Mouse (Mus musculus) intestine, embryonic 15.5 days (tissue): ENCODE measurements around the gene Gdpd5. TPM values are rescaled to one million over a fixed set of nuclear protein-coding genes. Genes with fewer than 3 reads are reported as not detected.
A peak's percentile ranks its signal among the peaks of the same experiment; 100 is the strongest.

ENCODE experiments used
- ATAC-seq: fragments of 200-750 bp; cut with Nextera tagmentation; 2 replicates; pipeline ENCODE4 v1.8.0; 2017; ENCODE audit warnings: moderate TSS enrichment, moderate library complexity
- H3K27ac ChIP-seq: fragments of 300-500 bp; sonication (generic); 2 replicates; pipeline ENCODE4 v1.5.1; 2015; ENCODE audit warnings: mild to moderate bottlenecking, inconsistent platforms
- H3K27me3 ChIP-seq: fragments of 300-500 bp; sonication (generic); replicated peaks from 2 replicates; pipeline ENCODE4 v1.6.1; 2015; ENCODE audit warnings: inconsistent platforms
- H3K36me3 ChIP-seq: fragments of 300-500 bp; sonication (generic); 2 replicates; pipeline ENCODE4 v1.6.1; 2015; ENCODE audit warnings: inconsistent platforms
- H3K4me1 ChIP-seq: fragments of 300-500 bp; sonication (generic); replicated peaks from 2 replicates; pipeline ENCODE4 v1.6.1; 2015; ENCODE audit warnings: inconsistent platforms
- H3K4me2 ChIP-seq: fragments of 300-500 bp; sonication (generic); replicated peaks from 2 replicates; pipeline ENCODE4 v1.6.1; 2015; ENCODE audit warnings: mild to moderate bottlenecking, inconsistent platforms
- H3K4me3 ChIP-seq: fragments of 300-500 bp; sonication (generic); replicated peaks from 2 replicates; pipeline ENCODE4 v1.5.1; 2015; ENCODE audit warnings: inconsistent platforms
- H3K9ac ChIP-seq: fragments of 300-500 bp; sonication (generic); 2 replicates; pipeline ENCODE4 v1.6.1; 2015; ENCODE audit warnings: inconsistent platforms
- H3K9me3 ChIP-seq: fragments of 300-500 bp; sonication (generic); 2 replicates; pipeline ENCODE4 v1.6.1; 2016; ENCODE audit warnings: inconsistent platforms
- WGBS: fragments of 180-500 bp; shearing (Covaris S2); methylation state at CpG from one replicate; pipeline ENCODE4 v1.1.7; 2015; 5-methylcytosine and 5-hydroxymethylcytosine counted together
- polyA plus RNA-seq: library from polyadenylated mRNA; unstranded; fragments of >200 nt; fragmentation: Nextera tagmentation; extraction: Ambion mirVana; gene quantifications from 2 replicates; pipeline ENCODE4 v1.2.1, GENCODE M21; 2015

Gdpd5 gene
- polyA plus RNA-seq, 1 experiment from 2014 or later = 15.4 TPM

DNA sequence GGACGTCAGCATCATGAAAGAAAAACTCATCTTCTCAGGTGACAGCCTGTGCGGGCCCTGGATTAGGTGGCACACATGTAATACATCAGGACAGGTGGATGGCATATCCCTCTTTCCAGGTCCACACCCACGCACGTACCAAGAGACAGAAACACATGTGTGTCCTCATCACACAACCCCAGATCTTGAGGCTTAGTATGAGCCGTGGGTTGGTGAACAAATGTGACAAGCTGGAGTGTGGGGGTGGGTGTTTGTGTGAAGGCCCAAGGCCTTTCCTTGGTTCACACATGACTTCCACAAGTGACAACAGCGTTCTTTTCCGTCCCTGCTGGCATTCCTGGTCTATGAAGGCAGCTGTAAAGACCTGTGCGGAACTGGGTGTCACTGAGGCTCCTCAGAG lies 77.6 kb downstream of the Gdpd5 start:
- no peak overlapping the region for H3K4me2 ChIP-seq
- no peaks in the 10 kb centered on the region for H3K4me1 ChIP-seq
- no peaks in the 10 kb centered on the region for H3K9me3 ChIP-seq
- no peak overlapping the region for H3K9ac ChIP-seq
- H3K27ac ChIP-seq = no peak overlapping the region
- H3K4me3 ChIP-seq = no peak overlapping the region
- no peak for ATAC-seq
- 0 out of 2 replicates have a peak, but pooled peaks cover 5% of the 10 kb centered on the region for H3K36me3 ChIP-seq
- WGBS = 90% methylated on average over 8 of the region's 8 CpGs
- H3K27me3 ChIP-seq = no peaks in the 10 kb centered on the region

GRCm38 (mm10) chr7:99459888-99460652 lies 78.9 kb downstream of the Gdpd5 start:
- H3K27me3 ChIP-seq = no peaks in the 10 kb centered on the region
- no peak overlapping the region for H3K27ac ChIP-seq
- no peaks in the 10 kb centered on the region for H3K4me1 ChIP-seq
- H3K4me3 ChIP-seq = no peak overlapping the region
- 86% methylated on average over 15 of the region's 15 CpGs for WGBS
- no peak overlapping the region for H3K9ac ChIP-seq
- H3K9me3 ChIP-seq = no peaks in the 10 kb centered on the region
- H3K36me3 ChIP-seq = 0 out of 2 replicates have a peak, but pooled peaks cover 5% of the 10 kb centered on the region
- no peak for ATAC-seq
- no peak overlapping the region for H3K4me2 ChIP-seq

DNA sequence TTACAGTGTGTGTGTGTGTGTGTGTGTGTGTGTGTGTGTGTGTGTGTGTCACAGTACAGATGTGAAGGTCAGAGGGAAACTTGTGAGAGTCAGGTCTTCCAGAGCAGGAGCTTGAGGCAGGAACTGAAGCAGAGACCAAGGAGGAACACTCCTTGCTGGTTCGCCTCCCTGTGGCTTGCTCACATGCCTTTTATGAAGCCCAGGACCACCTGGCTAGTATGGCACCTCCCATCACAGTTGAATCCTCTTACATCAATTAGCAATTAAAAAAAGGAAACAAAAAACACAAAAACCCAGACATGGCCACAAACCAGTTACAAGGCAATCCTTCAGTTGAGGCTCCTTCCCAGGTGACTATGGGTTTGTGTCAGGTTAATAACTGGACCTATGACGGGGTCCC lies 81.9 kb downstream of the Gdpd5 start:
- no peak overlapping the region for H3K27ac ChIP-seq

GRCm38 (mm10) chr7:99465811-99466210 lies 84.6 kb downstream of the Gdpd5 start, which contains the start of gene Klhl35:
Klhl35 (plus strand) TSS chr7:99466004.
- no peaks in the 10 kb centered on the region for H3K36me3 ChIP-seq
- peaks cover 27% of the 10 kb centered on the region for H3K4me1 ChIP-seq
- H3K4me2 ChIP-seq = no peak within 1 kb of the TSS
- H3K9me3 ChIP-seq = no peaks in the 10 kb centered on the region
- H3K9ac ChIP-seq = peak within 1 kb of the TSS; percentile 23; the same call in 1 of the 2 replicates
- no peaks in the 10 kb centered on the region; the same call in 1 of the 2 replicates for H3K27me3 ChIP-seq
- no peak for ATAC-seq
- 26% methylated on average over 8 of the region's 8 CpGs for WGBS
- H3K27ac ChIP-seq = no peak within 1 kb of the TSS
- H3K4me3 ChIP-seq = no peak within 1 kb of the TSS

More for the DNA sequence above, 81.9 kb downstream of the Gdpd5 start:
- Histone ChIP-seq H3K9me3 (no peaks in the 10 kb centered on the region), H3K4me2 (no peak overlapping the region), H3K9ac (no peak overlapping the region), H3K27me3 (no peaks in the 10 kb centered on the region), H3K4me1 (peaks cover 15% of the 10 kb centered on the region), H3K4me3 (no peak overlapping the region), H3K36me3 (0 out of 2 replicates have a peak, but pooled peaks cover 5% of the 10 kb centered on the region)
- WGBS = 88% methylated on average over 2 of the region's 2 CpGs
- no peak for ATAC-seq

DNA sequence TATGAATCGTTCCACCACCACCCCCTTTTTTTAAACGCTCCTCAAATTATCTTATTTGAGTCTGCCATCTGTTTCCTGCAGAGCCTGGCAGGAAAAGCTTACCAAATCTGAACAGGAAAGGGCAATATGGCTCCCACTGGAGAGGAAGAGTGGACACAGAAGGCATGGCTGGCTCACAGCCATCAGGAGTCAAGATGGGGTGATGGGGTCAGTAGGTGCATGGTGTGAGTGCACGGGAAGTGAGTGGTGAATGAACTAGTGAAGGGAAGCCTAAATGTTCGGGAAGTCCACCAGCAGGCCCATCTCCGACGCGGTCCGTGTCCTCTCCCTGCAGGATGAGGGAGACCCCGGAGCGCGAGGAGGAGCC lies 86.7 kb downstream of the Gdpd5 start:
- no peaks in the 10 kb centered on the region; the same call in 1 of the 2 replicates for H3K27me3 ChIP-seq
- no peak for ATAC-seq
- 0 out of 2 replicates have a peak, but pooled peaks cover 2% of the 10 kb centered on the region for H3K36me3 ChIP-seq
- 16% methylated on average over 11 of the region's 11 CpGs for WGBS
- peaks cover 27% of the 10 kb centered on the region for H3K4me1 ChIP-seq
- H3K9me3 ChIP-seq = no peaks in the 10 kb centered on the region
- H3K9ac ChIP-seq = peak overlapping the region; percentile 70
- H3K27ac ChIP-seq = peak overlapping the region; percentile 90
- peak overlapping the region; percentile 86 for H3K4me2 ChIP-seq
- H3K4me3 ChIP-seq = peak overlapping the region; percentile 54

- ATAC-seq = peak; percentile 86
- no peaks in the 10 kb centered on the region; the same call in 1 of the 2 replicates for H3K27me3 ChIP-seq
- peak overlapping the region; percentile 86 for H3K4me2 ChIP-seq
- 0 out of 2 replicates have a peak, but pooled peaks cover 4% of the 10 kb centered on the region for H3K36me3 ChIP-seq
- H3K4me3 ChIP-seq = peak overlapping the region; percentile 54
- WGBS = under 1% methylated on average over 142 of the region's 145 CpGs
- H3K9me3 ChIP-seq = no peaks in the 10 kb centered on the region
- H3K4me1 ChIP-seq = peaks cover 27% of the 10 kb centered on the region
- H3K27ac ChIP-seq = peak overlapping the region; percentile 90
- peak overlapping the region; percentile 70 for H3K9ac ChIP-seq
Measured at GRCm38 (mm10) chr7:99468283-99469132, 87.3 kb downstream of the Gdpd5 start.

DNA sequence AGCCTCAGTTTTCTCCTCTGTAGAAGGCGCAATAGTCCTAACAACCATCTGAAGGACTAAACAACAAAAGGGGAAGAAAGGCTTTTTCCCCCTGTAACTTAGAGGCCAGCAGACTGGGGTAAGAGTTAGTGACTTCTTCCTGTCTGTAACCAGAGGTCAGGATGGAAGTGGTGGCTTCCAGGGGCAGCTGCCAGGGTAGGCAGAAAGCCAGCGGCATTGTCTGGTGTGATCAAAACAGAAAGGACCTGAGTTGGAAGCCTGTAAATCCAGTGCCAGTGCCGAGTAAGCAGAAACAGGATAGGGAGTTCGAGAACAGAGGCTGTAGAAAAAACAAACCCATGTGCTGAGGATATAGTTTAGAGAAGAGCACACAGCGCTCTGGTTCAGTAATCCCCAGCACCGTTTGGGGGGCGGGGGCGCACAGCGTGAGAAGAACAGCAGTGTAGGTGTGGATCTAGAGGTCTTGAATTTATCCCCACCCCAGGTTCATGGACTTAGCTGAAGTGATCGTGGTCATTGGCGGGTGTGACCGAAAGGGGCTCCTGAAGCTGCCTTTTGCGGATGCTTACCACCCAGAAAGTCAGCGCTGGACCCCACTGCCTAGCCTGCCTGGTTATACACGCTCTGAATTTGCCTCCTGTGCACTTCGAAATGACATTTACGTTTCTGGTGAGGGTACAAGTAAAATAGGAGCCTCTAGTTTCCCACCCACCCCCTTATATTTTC lies 88.6 kb downstream of the Gdpd5 start:
- H3K9ac ChIP-seq = no peak overlapping the region
- no peak for ATAC-seq

DNA sequence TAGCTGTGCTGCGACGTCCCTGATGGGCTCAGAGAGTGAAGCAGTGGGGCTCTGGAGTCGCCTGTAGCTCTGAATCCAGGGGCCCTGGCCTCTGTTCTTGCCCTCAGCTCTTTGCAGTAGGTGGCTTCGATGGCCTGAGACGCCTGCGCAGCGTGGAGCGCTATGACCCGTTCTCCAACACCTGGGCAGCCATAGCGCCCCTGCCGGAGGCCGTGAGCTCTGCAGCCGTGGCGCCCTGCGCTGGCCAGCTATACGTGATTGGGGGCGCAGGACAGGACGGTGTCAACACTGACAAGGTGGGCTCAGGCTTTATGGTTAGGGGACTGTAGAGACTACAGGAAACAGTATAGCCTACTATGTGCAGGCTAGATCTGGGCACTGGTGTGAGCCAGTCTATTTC lies 90.4 kb downstream of the Gdpd5 start:
- H3K4me2 ChIP-seq = no peak overlapping the region
- H3K9ac ChIP-seq = no peak overlapping the region
- no peaks in the 10 kb centered on the region for H3K9me3 ChIP-seq
- no peak overlapping the region for H3K4me3 ChIP-seq
- 60% methylated on average over 18 of the region's 18 CpGs for WGBS
- no peak for ATAC-seq
- H3K4me1 ChIP-seq = peaks cover 31% of the 10 kb centered on the region
- H3K27ac ChIP-seq = no peak overlapping the region
- 0 out of 2 replicates have a peak, but pooled peaks cover 8% of the 10 kb centered on the region for H3K36me3 ChIP-seq
- H3K27me3 ChIP-seq = no peaks in the 10 kb centered on the region; the same call in 1 of the 2 replicates

More for the DNA sequence above, 88.6 kb downstream of the Gdpd5 start:
- Histone ChIP-seq H3K36me3 (0 out of 2 replicates have a peak, but pooled peaks cover 4% of the 10 kb centered on the region), H3K4me2 (no peak overlapping the region), H3K9me3 (no peaks in the 10 kb centered on the region), H3K4me3 (no peak overlapping the region), H3K27me3 (no peaks in the 10 kb centered on the region; the same call in 1 of the 2 replicates), H3K27ac (no peak overlapping the region), H3K4me1 (peaks cover 35% of the 10 kb centered on the region)
- 76% methylated on average over 17 of the region's 17 CpGs for WGBS

DNA sequence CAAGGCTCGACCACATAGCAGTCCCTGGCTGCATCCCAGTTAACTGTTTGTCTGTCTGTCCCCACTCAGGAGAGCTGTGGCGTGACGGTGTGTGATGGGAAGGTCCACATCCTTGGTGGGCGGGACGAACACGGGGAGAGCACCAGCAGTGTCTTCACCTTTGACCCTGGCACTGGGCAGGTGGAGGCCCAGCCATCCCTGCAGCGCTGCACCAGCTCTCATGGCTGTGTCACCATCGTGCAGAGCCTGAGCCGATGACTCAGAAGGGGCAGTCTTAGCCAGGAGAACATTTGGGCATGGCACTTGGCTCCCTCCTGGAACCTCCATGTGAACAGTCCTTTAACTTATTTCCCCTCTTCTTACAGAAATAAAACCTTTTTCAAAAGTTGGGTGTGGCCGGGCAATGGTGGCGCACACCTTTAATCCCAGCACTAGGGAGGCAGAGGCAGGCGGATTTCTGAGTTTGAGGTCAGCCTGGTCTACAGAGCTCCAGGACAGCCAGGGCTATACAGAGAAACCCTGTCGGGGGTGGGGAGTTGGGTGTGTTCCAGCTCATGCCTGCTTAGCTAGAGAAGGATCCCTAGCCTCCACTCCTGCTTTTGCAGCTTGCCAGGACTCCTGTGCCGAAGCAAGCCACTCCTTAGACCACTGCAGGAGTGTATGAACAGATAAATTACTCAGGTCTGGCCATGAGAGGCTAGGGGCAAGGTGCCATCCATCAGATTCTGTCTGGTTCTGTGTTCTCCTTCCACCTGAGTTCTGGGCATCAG lies 92.6 kb downstream of the Gdpd5 start:
- Histone ChIP-seq H3K9me3 (no peaks in the 10 kb centered on the region), H3K27me3 (no peaks in the 10 kb centered on the region; the same call in 1 of the 2 replicates), H3K4me3 (no peak overlapping the region), H3K27ac (no peak overlapping the region), H3K4me1 (peaks cover 18% of the 10 kb centered on the region; the same call in 1 of the 2 replicates), H3K4me2 (no peak overlapping the region), H3K9ac (no peak overlapping the region), H3K36me3 (peaks cover 20% of the 10 kb centered on the region)
- ATAC-seq = peak; percentile 4; the same call in 1 of the 2 replicates
- 76% methylated on average over 14 of the region's 14 CpGs for WGBS

DNA sequence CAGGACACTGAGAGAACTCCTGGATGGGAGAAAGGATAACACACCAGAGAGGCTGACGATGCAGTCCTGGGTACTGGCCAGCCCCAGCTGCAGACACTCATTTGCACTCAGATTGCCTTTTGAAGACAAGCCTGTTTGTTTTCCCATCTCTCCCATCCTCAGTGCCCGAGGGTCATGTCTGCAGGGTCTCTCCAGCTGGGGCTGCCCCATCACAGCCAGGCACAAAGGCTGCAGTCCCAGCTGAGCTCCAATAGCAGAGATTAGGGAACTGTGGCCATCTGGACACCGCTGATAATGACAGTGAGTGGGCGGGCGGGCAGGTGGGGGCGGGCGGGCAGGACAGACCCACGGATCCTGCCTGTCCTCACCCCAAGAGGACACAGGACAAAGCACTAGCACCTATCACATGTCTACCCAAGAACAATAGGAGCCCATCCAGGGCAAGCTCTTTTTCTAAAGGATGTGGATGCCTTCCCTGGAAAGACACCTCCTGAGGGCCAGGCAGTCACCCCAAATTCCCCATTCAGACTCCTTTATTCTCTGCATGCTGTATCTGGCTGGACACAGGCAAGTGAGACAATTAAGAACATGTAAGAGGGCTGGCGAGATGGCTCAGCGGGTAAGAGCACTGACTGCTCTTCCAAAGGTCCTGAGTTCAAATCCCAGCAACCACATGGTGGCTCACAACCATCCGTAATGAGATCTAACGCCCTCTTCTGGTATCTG lies 93.8 kb downstream of the Gdpd5 start:
- peaks cover 32% of the 10 kb centered on the region for H3K36me3 ChIP-seq
- WGBS = 59% methylated on average over 12 of the region's 12 CpGs
- no peak overlapping the region for H3K9ac ChIP-seq
- H3K4me3 ChIP-seq = no peak overlapping the region
- H3K9me3 ChIP-seq = no peaks in the 10 kb centered on the region
- H3K27me3 ChIP-seq = no peaks in the 10 kb centered on the region; the same call in 1 of the 2 replicates
- ATAC-seq = peak; percentile 11
- H3K4me1 ChIP-seq = peaks cover 20% of the 10 kb centered on the region
- H3K4me2 ChIP-seq = no peak overlapping the region
- no peak overlapping the region for H3K27ac ChIP-seq

GRCm38 (mm10) chr7:99475562-99475911 lies 94.3 kb downstream of the Gdpd5 start:
- ATAC-seq = no peak
- Histone ChIP-seq H3K4me2 (no peak overlapping the region), H3K4me1 (peaks cover 25% of the 10 kb centered on the region), H3K9ac (no peak overlapping the region), H3K9me3 (no peaks in the 10 kb centered on the region), H3K27me3 (no peaks in the 10 kb centered on the region; the same call in 1 of the 2 replicates), H3K27ac (no peak overlapping the region), H3K4me3 (no peak overlapping the region), H3K36me3 (peaks cover 38% of the 10 kb centered on the region)
- 78% methylated on average over 2 of the region's 2 CpGs for WGBS
